Mouse (Mus musculus) erythroid progenitor cell, adult 5-6 weeks (primary cell): ENCODE results near the gene Smim24. TPM values are rescaled to one million over a fixed set of nuclear protein-coding genes. Genes with fewer than 3 reads are reported as not detected.
A peak's percentile ranks its signal among the peaks of the same experiment; 100 is the strongest.

Experiments
- ATAC-seq: replicated peaks from 2 replicates; pipeline ENCODE4 v1.8.0; 2016; ENCODE audit warnings: moderate number of reproducible peaks, mild to moderate bottlenecking, moderate TSS enrichment, inconsistent platforms; ENCODE audit not compliant: poor library complexity, low FRiP score, severe bottlenecking
- total RNA-seq, 2 experiments: library from RNA; stranded (forward) in 1 of 2; stranded (reverse) in 1 of 2; fragments of 150-400 nt in 1 of 2; fragments of 186-747, 209-891 nt in 1 of 2; gene quantifications; 2 replicates each; pipeline versions ENCODE4 v1.2.3 to v1.2.4; 2015 to 2017; ENCODE audit warnings: low replicate concordance in 2 of 2

Smim24 gene
- total RNA-seq, 2 experiments from 2014 or later: 4.2 to 7.5 TPM

- no peak for ATAC-seq
Observed at GRCm38 (mm10) chr10:81430141-81430830, 37.4 kb downstream of the Smim24 start.

GRCm38 (mm10) chr10:81430831-81431525, 38.1 kb downstream of the Smim24 start:
- no peak for ATAC-seq

GRCm38 (mm10) chr10:81431526-81432168, 38.8 kb downstream of the Smim24 start:
- ATAC-seq: no peak

GRCm38 (mm10) chr10:81432169-81432867, 39.5 kb downstream of the Smim24 start:
- peak; percentile 4; the same call in 1 of the 2 replicates for ATAC-seq

- ATAC-seq: peak; percentile 85
Observed at GRCm38 (mm10) chr10:81432868-81433262, 40.0 kb downstream of the Smim24 start.

- ATAC-seq: peak; percentile 16; the same call in 1 of the 2 replicates
Observed at GRCm38 (mm10) chr10:81433541-81434289, 40.9 kb downstream of the Smim24 start.

GRCm38 (mm10) chr10:81434361-81435263, 41.8 kb downstream of the Smim24 start:
- ATAC-seq: no peak

- no peak for ATAC-seq
Observed at GRCm38 (mm10) chr10:81435436-81435835, 42.6 kb downstream of the Smim24 start.

GRCm38 (mm10) chr10:81441019-81441418, 48.2 kb downstream of the Smim24 start:
- ATAC-seq: peak; percentile 65; the same call in 1 of the 2 replicates

Other genes starting within 250 kb of the Smim24 start
Only the 30 nearest of the 34 such genes appear.
- gene Dapk3, start 210.0 kb upstream of the Smim24 start, total RNA-seq (2015; ENCODE audit: low replicate concordance): 5.0 and 5.4 TPM in 2 replicates
- gene Dapk3, start 210.0 kb upstream of the Smim24 start, total RNA-seq (2017; ENCODE audit: low replicate concordance): 6.4 and 9.4 TPM in 2 replicates
- not detected in 2 replicates for gene 4930442H23Rik, start 209.2 kb upstream of the Smim24 start, total RNA-seq (2015; ENCODE audit: low replicate concordance)
- not detected in 2 replicates for gene 4930442H23Rik, start 209.2 kb upstream of the Smim24 start, total RNA-seq (2017; ENCODE audit: low replicate concordance)
- gene Nmrk2, start 191.0 kb upstream of the Smim24 start, total RNA-seq (2015; ENCODE audit: low replicate concordance): not detected in 2 replicates
- gene Nmrk2, start 191.0 kb upstream of the Smim24 start, total RNA-seq (2017; ENCODE audit: low replicate concordance): not detected in 2 replicates
- not detected in 2 replicates for gene Atcay, start 162.2 kb upstream of the Smim24 start, total RNA-seq (2015; ENCODE audit: low replicate concordance)
- gene Atcay, start 162.2 kb upstream of the Smim24 start, total RNA-seq (2017; ENCODE audit: low replicate concordance): 8.3 TPM in 1 of 2 replicates, not detected in the other
- gene Zfr2, start 159.9 kb upstream of the Smim24 start, total RNA-seq (2015; ENCODE audit: low replicate concordance): not detected in 2 replicates
- gene Zfr2, start 159.9 kb upstream of the Smim24 start, total RNA-seq (2017; ENCODE audit: low replicate concordance): not detected in 2 replicates
- gene Matk, start 140.1 kb upstream of the Smim24 start, total RNA-seq (2015; ENCODE audit: low replicate concordance): 1.7 and 2.2 TPM in 2 replicates
- 1.5 and 1.7 TPM in 2 replicates for gene Matk, start 140.1 kb upstream of the Smim24 start, total RNA-seq (2017; ENCODE audit: low replicate concordance)
- gene Mrpl54, start 126.1 kb upstream of the Smim24 start, total RNA-seq (2015; ENCODE audit: low replicate concordance): 35.2 and 37.5 TPM in 2 replicates
- gene Mrpl54, start 126.1 kb upstream of the Smim24 start, total RNA-seq (2017; ENCODE audit: low replicate concordance): 20.0 and 23.0 TPM in 2 replicates
- not detected in 2 replicates for gene Apba3, start 126.1 kb upstream of the Smim24 start, total RNA-seq (2015; ENCODE audit: low replicate concordance)
- 14.0 TPM in 1 of 2 replicates, not detected in the other for gene Apba3, start 126.1 kb upstream of the Smim24 start, total RNA-seq (2017; ENCODE audit: low replicate concordance)
- 3.2 TPM in 1 of 2 replicates, not detected in the other for gene Tjp3, start 101.5 kb upstream of the Smim24 start, total RNA-seq (2015; ENCODE audit: low replicate concordance)
- 0.23 TPM in 1 of 2 replicates, not detected in the other for gene Tjp3, start 101.5 kb upstream of the Smim24 start, total RNA-seq (2017; ENCODE audit: low replicate concordance)
- gene Pip5k1c, start 100.1 kb upstream of the Smim24 start, total RNA-seq (2015; ENCODE audit: low replicate concordance): 13.0 and 15.1 TPM in 2 replicates
- gene Pip5k1c, start 100.1 kb upstream of the Smim24 start, total RNA-seq (2017; ENCODE audit: low replicate concordance): 9.9 and 14.7 TPM in 2 replicates
- gene Cactin, start 71.9 kb upstream of the Smim24 start, total RNA-seq (2015; ENCODE audit: low replicate concordance): 8.3 and 10.5 TPM in 2 replicates
- gene Cactin, start 71.9 kb upstream of the Smim24 start, total RNA-seq (2017; ENCODE audit: low replicate concordance): 24.7 and 47.1 TPM in 2 replicates
- not detected in 2 replicates for gene Tbxa2r, start 64.3 kb upstream of the Smim24 start, total RNA-seq (2015; ENCODE audit: low replicate concordance)
- gene Tbxa2r, start 64.3 kb upstream of the Smim24 start, total RNA-seq (2017; ENCODE audit: low replicate concordance): 0.90 TPM in 1 of 2 replicates, not detected in the other
- gene Gipc3, start 49.8 kb upstream of the Smim24 start, total RNA-seq (2015; ENCODE audit: low replicate concordance): not detected in 2 replicates
- gene Gipc3, start 49.8 kb upstream of the Smim24 start, total RNA-seq (2017; ENCODE audit: low replicate concordance): not detected in 2 replicates
- gene Hmg20b, start 42.6 kb upstream of the Smim24 start, total RNA-seq (2015; ENCODE audit: low replicate concordance): 49.9 and 58.7 TPM in 2 replicates
- 18.1 and 24.4 TPM in 2 replicates for gene Hmg20b, start 42.6 kb upstream of the Smim24 start, total RNA-seq (2017; ENCODE audit: low replicate concordance)
- 15.9 and 18.7 TPM in 2 replicates for gene Mfsd12, start 35.6 kb upstream of the Smim24 start, total RNA-seq (2015; ENCODE audit: low replicate concordance)
- gene Mfsd12, start 35.6 kb upstream of the Smim24 start, total RNA-seq (2017; ENCODE audit: low replicate concordance): 29.7 and 33.0 TPM in 2 replicates
- 5.4 and 15.1 TPM in 2 replicates for gene 4930404N11Rik, start 27.2 kb upstream of the Smim24 start, total RNA-seq (2015; ENCODE audit: low replicate concordance)
- 12.3 and 14.8 TPM in 2 replicates for gene 4930404N11Rik, start 27.2 kb upstream of the Smim24 start, total RNA-seq (2017; ENCODE audit: low replicate concordance)
- 235 and 246 TPM in 2 replicates for gene Fzr1, start 14.5 kb upstream of the Smim24 start, total RNA-seq (2015; ENCODE audit: low replicate concordance)
- gene Fzr1, start 14.5 kb upstream of the Smim24 start, total RNA-seq (2017; ENCODE audit: low replicate concordance): 247 and 266 TPM in 2 replicates
- gene Dohh, start 8.6 kb upstream of the Smim24 start, total RNA-seq (2015; ENCODE audit: low replicate concordance): 8.8 TPM in 1 of 2 replicates, not detected in the other
- 4.0 and 17.2 TPM in 2 replicates for gene Dohh, start 8.6 kb upstream of the Smim24 start, total RNA-seq (2017; ENCODE audit: low replicate concordance)
- 2.1 and 4.3 TPM in 2 replicates for gene Gm48551, start 8.6 kb upstream of the Smim24 start, total RNA-seq (2015; ENCODE audit: low replicate concordance)
- not detected in 2 replicates for gene Gm48551, start 8.6 kb upstream of the Smim24 start, total RNA-seq (2017; ENCODE audit: low replicate concordance)
- not detected in 2 replicates for gene Gm48552, start 4.0 kb upstream of the Smim24 start, total RNA-seq (2015; ENCODE audit: low replicate concordance)
- not detected in 2 replicates for gene Gm48552, start 4.0 kb upstream of the Smim24 start, total RNA-seq (2017; ENCODE audit: low replicate concordance)
- 10.1 and 15.1 TPM in 2 replicates for gene Nfic, start 62.6 kb downstream of the Smim24 start, total RNA-seq (2015; ENCODE audit: low replicate concordance)
- 0.45 and 0.90 TPM in 2 replicates for gene Nfic, start 62.6 kb downstream of the Smim24 start, total RNA-seq (2017; ENCODE audit: low replicate concordance)
- not detected in 2 replicates for gene Celf5, start 89.7 kb downstream of the Smim24 start, total RNA-seq (2015; ENCODE audit: low replicate concordance)
- gene Celf5, start 89.7 kb downstream of the Smim24 start, total RNA-seq (2017; ENCODE audit: low replicate concordance): not detected in 2 replicates
- 8.6 and 37.7 TPM in 2 replicates for gene Ncln, start 103.3 kb downstream of the Smim24 start, total RNA-seq (2015; ENCODE audit: low replicate concordance)
- 8.7 and 27.1 TPM in 2 replicates for gene Ncln, start 103.3 kb downstream of the Smim24 start, total RNA-seq (2017; ENCODE audit: low replicate concordance)
- 2.2 and 5.4 TPM in 2 replicates for gene S1pr4, start 107.1 kb downstream of the Smim24 start, total RNA-seq (2015; ENCODE audit: low replicate concordance)
- 2.3 and 3.7 TPM in 2 replicates for gene S1pr4, start 107.1 kb downstream of the Smim24 start, total RNA-seq (2017; ENCODE audit: low replicate concordance)
- gene Gna15, start 131.2 kb downstream of the Smim24 start, total RNA-seq (2015; ENCODE audit: low replicate concordance): 1.4 TPM in 1 of 2 replicates, not detected in the other
- gene Gna15, start 131.2 kb downstream of the Smim24 start, total RNA-seq (2017; ENCODE audit: low replicate concordance): 2.6 and 4.9 TPM in 2 replicates
- gene Gna11, start 152.1 kb downstream of the Smim24 start, total RNA-seq (2015; ENCODE audit: low replicate concordance): 7.2 and 11.3 TPM in 2 replicates
- 8.0 and 11.0 TPM in 2 replicates for gene Gna11, start 152.1 kb downstream of the Smim24 start, total RNA-seq (2017; ENCODE audit: low replicate concordance)
- gene Aes, start 166.4 kb downstream of the Smim24 start, total RNA-seq (2015; ENCODE audit: low replicate concordance): 103 and 116 TPM in 2 replicates
- 44.2 and 47.5 TPM in 2 replicates for gene Aes, start 166.4 kb downstream of the Smim24 start, total RNA-seq (2017; ENCODE audit: low replicate concordance)
- gene Tle2, start 181.5 kb downstream of the Smim24 start, total RNA-seq (2015; ENCODE audit: low replicate concordance): not detected in 2 replicates
- not detected in 2 replicates for gene Tle2, start 181.5 kb downstream of the Smim24 start, total RNA-seq (2017; ENCODE audit: low replicate concordance)
- gene Tle6, start 208.0 kb downstream of the Smim24 start, total RNA-seq (2015; ENCODE audit: low replicate concordance): not detected in 2 replicates
- gene Tle6, start 208.0 kb downstream of the Smim24 start, total RNA-seq (2017; ENCODE audit: low replicate concordance): 4.1 TPM in 1 of 2 replicates, not detected in the other
- gene BC025920, start 213.2 kb downstream of the Smim24 start, total RNA-seq (2015; ENCODE audit: low replicate concordance): 2.2 TPM in 1 of 2 replicates, not detected in the other
- gene BC025920, start 213.2 kb downstream of the Smim24 start, total RNA-seq (2017; ENCODE audit: low replicate concordance): 1.7 and 2.4 TPM in 2 replicates